Mouse (Mus musculus): ENCODE measurements around the gene Utp18. TPM values are rescaled to one million over a fixed set of nuclear protein-coding genes. Genes with fewer than 3 reads are reported as not detected.

Gene Utp18
- polyA plus RNA-seq (2014; fragmentation: Illumina TruSeq; extraction: RNeasy Lipid Tissue Mini Kit (QIAGEN cat#74804); ENCODE audit: low read depth, low replicate concordance) = 130 TPM

DNA sequence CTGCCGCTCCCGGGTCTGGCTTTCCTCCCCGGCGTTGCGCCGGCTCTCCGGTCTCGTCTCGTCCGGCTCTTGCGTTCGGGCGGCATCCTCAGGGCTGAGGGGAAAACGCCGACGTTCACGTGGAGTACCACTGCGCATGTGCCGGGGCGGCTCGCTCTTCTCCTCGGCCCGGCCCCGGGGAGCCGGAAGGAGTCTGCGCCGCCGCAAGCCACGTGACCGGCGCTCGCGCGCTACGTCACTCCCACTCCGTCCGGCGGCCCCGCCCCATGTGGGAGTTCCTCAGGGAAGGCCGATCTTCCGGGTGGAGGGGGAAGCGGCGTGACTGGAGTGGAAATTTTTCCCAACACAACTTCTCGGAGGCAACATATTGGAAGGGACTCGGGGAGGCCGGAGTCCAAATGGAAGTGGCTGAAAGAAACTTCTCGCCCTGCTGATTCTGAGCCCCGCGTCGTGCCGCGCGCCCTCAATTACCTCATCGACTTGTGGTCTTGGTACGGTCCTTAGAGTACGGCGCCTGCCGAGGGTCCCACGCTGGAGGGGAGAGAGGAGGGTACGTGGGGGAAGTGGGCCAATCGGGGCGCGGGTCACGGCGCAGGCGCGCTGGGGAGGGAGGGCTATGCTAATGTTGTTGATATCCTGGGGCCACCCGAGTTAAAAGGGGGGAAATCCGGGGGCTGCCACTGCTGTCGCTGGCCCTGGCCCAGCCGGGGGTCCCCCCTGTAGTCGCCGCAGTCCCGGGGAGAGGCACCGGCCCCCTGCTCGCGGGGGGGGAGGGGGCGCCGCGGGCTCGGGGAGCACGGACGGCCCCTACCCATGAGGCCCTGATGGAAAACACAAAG, at the start of gene Utp18, which contains the start of gene Mbtd1:
Gene Utp18, minus strand, starts transcription at position 195 of the 839 bp plus-strand sequence.
Gene Mbtd1, plus strand, starts transcription at position 281 of the 839 bp plus-strand sequence.

Other genes starting within 250 kb of the Utp18 start
- gene Mbtd1, start 86 bp upstream of the Utp18 start, polyA plus RNA-seq (2014; fragmentation: Illumina TruSeq; extraction: RNeasy Lipid Tissue Mini Kit (QIAGEN cat#74804); ENCODE audit: low read depth, low replicate concordance) = 226 TPM
- 29.8 TPM for gene Nme2, start 70.5 kb upstream of the Utp18 start, polyA plus RNA-seq (2014; fragmentation: Illumina TruSeq; extraction: RNeasy Lipid Tissue Mini Kit (QIAGEN cat#74804); ENCODE audit: low read depth, low replicate concordance)
- gene Gm20390, start 82.5 kb upstream of the Utp18 start, polyA plus RNA-seq (2014; fragmentation: Illumina TruSeq; extraction: RNeasy Lipid Tissue Mini Kit (QIAGEN cat#74804); ENCODE audit: low read depth, low replicate concordance) = not detected
- 3.8 TPM for gene Nme1, start 82.8 kb upstream of the Utp18 start, polyA plus RNA-seq (2014; fragmentation: Illumina TruSeq; extraction: RNeasy Lipid Tissue Mini Kit (QIAGEN cat#74804); ENCODE audit: low read depth, low replicate concordance)
- 86.8 TPM for gene Spag9, start 110.3 kb upstream of the Utp18 start, polyA plus RNA-seq (2014; fragmentation: Illumina TruSeq; extraction: RNeasy Lipid Tissue Mini Kit (QIAGEN cat#74804); ENCODE audit: low read depth, low replicate concordance)